In the genomic region with DNA sequence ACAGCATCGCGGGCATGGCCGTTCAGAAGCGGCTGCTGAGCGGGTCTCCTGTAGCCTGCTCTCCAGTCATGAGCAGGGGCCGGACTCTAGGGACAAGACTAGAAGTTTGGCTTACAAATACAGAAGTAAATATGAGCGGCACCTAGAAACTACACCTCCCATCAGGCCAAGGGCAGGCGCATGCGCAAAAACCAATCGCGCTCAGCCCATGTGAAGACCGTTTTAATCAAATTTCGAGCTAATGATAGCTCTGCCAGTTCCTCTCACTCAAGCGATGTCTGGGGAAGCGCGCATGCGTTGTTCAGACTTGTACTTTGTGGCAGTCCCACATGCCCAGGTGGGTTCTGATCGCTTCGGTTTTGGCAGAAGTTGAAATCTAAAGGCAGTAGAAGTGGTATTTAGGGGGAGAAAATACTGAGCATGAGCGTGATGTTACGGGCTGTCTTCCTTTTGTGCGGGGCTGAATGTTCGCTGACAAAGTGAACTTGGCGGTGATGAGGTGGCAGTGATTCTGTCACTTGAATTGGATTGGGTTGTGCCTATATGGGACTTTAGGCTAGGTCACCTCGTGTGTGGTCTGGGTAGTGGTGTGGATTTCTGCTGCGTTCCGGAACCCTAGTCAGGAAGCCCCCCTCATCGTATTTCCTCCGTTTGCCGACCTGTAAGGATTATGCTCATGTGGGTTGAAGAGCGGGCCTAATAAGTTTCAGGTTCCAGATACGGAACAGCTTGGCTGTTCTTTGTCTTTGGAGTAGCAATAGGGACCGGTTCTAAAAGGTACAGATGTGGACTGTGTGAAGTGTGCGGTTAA, we compare ENCODE assay signal across 7 mouse cellular contexts. TPM values are rescaled to one million over a fixed set of nuclear protein-coding genes. Genes with fewer than 3 reads are reported as not detected.
A peak's percentile ranks its signal among the peaks of the same experiment; 100 is the strongest.
DNase-seq lines count a peak whose midpoint lies in the region; ATAC-seq and TF ChIP-seq lines count a peak whose summit lies in the region.

A gene (minus strand): TSS at position 168 of the 811 bp plus-strand sequence.
A gene (plus strand): TSS at position 242 of the 811 bp plus-strand sequence.

- intact Hi-C loops in left cerebral cortex, postnatal 4 days (cut with DNase I), result no loop called here

- peak within 1 kb of the TSS; percentile 88 for H3K27ac ChIP-seq in embryonic facial prominence, embryonic 10.5 days (replicated peaks)
- H3K27ac ChIP-seq in intestine, postnatal 0 days (ENCODE audit: low read depth, low read length), result peak within 1 kb of the TSS; percentile 41
- peak within 1 kb of the TSS; percentile 67 for H3K27ac ChIP-seq in midbrain, embryonic 12.5 days (replicated peaks)
- H3K27ac ChIP-seq in small intestine, adult 2 months (ENCODE audit: insufficient read depth, low read depth, low read length), result peak within 1 kb of the TSS; percentile 44

- DNase-seq in adrenal gland, postnatal 10 days, result peak; percentile 94
- peak; percentile 95 for DNase-seq in embryonic facial prominence, embryonic 10.5 days (ENCODE audit: low spot score)
- peak; percentile 66 for DNase-seq in gonadal fat pad, adult 2 months (ENCODE audit: low read depth)
- peak; percentile 95 for DNase-seq in left cerebral cortex, postnatal 4 days

- H3K36me3 ChIP-seq in embryonic facial prominence, embryonic 10.5 days (replicated peaks), result peaks cover 25% of the 10 kb centered on the region
- H3K36me3 ChIP-seq in intestine, postnatal 0 days (ENCODE audit: control insufficient read depth, insufficient read depth), result no peaks in the 10 kb centered on the region
- H3K36me3 ChIP-seq in midbrain, embryonic 12.5 days, result no peaks in the 10 kb centered on the region
- no peaks in the 10 kb centered on the region for H3K36me3 ChIP-seq in small intestine, adult 2 months (ENCODE audit: control insufficient read depth, insufficient read depth, low read length)

- TF ChIP-seq CTCF in intestine, postnatal 0 days (IDR thresholded peaks at IDR 0.05; ENCODE audit: low read depth), result no peak
- no peak for TF ChIP-seq CTCF in small intestine, adult 2 months (IDR thresholded peaks at IDR 0.05; ENCODE audit: extremely low read depth, insufficient read length, insufficient replicate concordance, low read depth, low read length)

- H3K27me3 ChIP-seq in embryonic facial prominence, embryonic 10.5 days (replicated peaks; ENCODE audit: low read depth, poor library complexity, severe bottlenecking), result no peaks in the 10 kb centered on the region
- no peaks in the 10 kb centered on the region for H3K27me3 ChIP-seq in intestine, postnatal 0 days (replicated peaks; ENCODE audit: control insufficient read depth, insufficient read depth, low read length)
- H3K27me3 ChIP-seq in midbrain, embryonic 12.5 days, result no peaks in the 10 kb centered on the region
- no peaks in the 10 kb centered on the region for H3K27me3 ChIP-seq in small intestine, adult 2 months (ENCODE audit: control insufficient read depth, insufficient read depth, low read length)

- peak within 1 kb of the TSS; percentile 70 for H3K9ac ChIP-seq in intestine, postnatal 0 days (ENCODE audit: low read depth, low read length)
- peak within 1 kb of the TSS; percentile 71 for H3K9ac ChIP-seq in midbrain, embryonic 12.5 days (replicated peaks)

- H3K4me2 ChIP-seq in intestine, postnatal 0 days (replicated peaks; ENCODE audit: low read depth), result peak within 1 kb of the TSS; percentile 71
- peak within 1 kb of the TSS; percentile 59 for H3K4me2 ChIP-seq in midbrain, embryonic 12.5 days (replicated peaks)

- H3K9me3 ChIP-seq in embryonic facial prominence, embryonic 10.5 days, result no peaks in the 10 kb centered on the region
- H3K9me3 ChIP-seq in intestine, postnatal 0 days (ENCODE audit: control insufficient read depth), result no peaks in the 10 kb centered on the region
- H3K9me3 ChIP-seq in midbrain, embryonic 12.5 days, result no peaks in the 10 kb centered on the region

- ATAC-seq in intestine, postnatal 0 days, result peak; percentile 99
- ATAC-seq in midbrain, embryonic 12.5 days (ENCODE audit: low FRiP score, low read depth), result peak; percentile 94

- H3K4me1 ChIP-seq in embryonic facial prominence, embryonic 10.5 days, result peaks cover 8% of the 10 kb centered on the region; the same call in 1 of the 2 replicates
- no peaks in the 10 kb centered on the region for H3K4me1 ChIP-seq in intestine, postnatal 0 days (replicated peaks; ENCODE audit: control insufficient read depth, insufficient read depth, low read length)
- 0 out of 2 replicates have a peak, but pooled peaks cover 2% of the 10 kb centered on the region for H3K4me1 ChIP-seq in midbrain, embryonic 12.5 days
- no peaks in the 10 kb centered on the region for H3K4me1 ChIP-seq in small intestine, adult 2 months (ENCODE audit: control insufficient read depth, insufficient read depth, insufficient read length, low read length)

- H3K4me3 ChIP-seq in embryonic facial prominence, embryonic 10.5 days, result peak within 1 kb of the TSS; percentile 84
- peak within 1 kb of the TSS; percentile 75 for H3K4me3 ChIP-seq in intestine, postnatal 0 days (ENCODE audit: low read depth, low read length)
- H3K4me3 ChIP-seq in midbrain, embryonic 12.5 days, result peak within 1 kb of the TSS; percentile 64
- peak within 1 kb of the TSS; percentile 78 for H3K4me3 ChIP-seq in small intestine, adult 2 months (ENCODE audit: low read depth, low read length)

- WGBS in embryonic facial prominence, embryonic 10.5 days, result under 1% methylated on average over 34 of the region's 34 CpGs
- WGBS in intestine, postnatal 0 days, result under 1% methylated on average over 34 of the region's 34 CpGs
- WGBS in midbrain, embryonic 12.5 days, result under 1% methylated on average over 34 of the region's 34 CpGs
- WGBS in small intestine, adult 2 months, result under 1% methylated on average over 34 of the region's 34 CpGs

- TF ChIP-seq POLR2A in small intestine, adult 2 months (IDR thresholded peaks at IDR 0.05; ENCODE audit: low read depth, low read length), result no peak

RNA-seq across cellular contexts. Expression of the first gene that starts in this region (rescaled TPM):
- total RNA-seq in adrenal gland, postnatal 10 days (2021), result 1 to 10 TPM; 5.8 to 7.1 TPM
- polyA plus RNA-seq in embryonic facial prominence, embryonic 10.5 days (2016; fragmentation: Nextera tagmentation; extraction: Ambion mirVana), result 4.6 and 5.3 TPM in 2 replicates
- 7.2 and 7.8 TPM in 2 replicates for polyA plus RNA-seq in gonadal fat pad, adult 2 months (2012; rRNA removed)
- polyA plus RNA-seq in intestine, postnatal 0 days (2015; fragmentation: Nextera tagmentation; extraction: Ambion mirVana), result 2.3 and 3.1 TPM in 2 replicates
- 1 to 10 TPM; 4.0 to 5.7 TPM for total RNA-seq in left cerebral cortex, postnatal 4 days (2021)
- 5.1 and 6.0 TPM in 2 replicates for polyA plus RNA-seq in midbrain, embryonic 12.5 days (2016; fragmentation: Nextera tagmentation; extraction: Ambion mirVana)
- polyA plus RNA-seq in small intestine, adult 2 months (2012; rRNA removed), result 0.93 and 1.2 TPM in 2 replicates

RNA-seq across cellular contexts. Expression of the second gene that starts in this region (rescaled TPM):
- 10 to 100 TPM; 21.1 to 23.0 TPM for total RNA-seq in adrenal gland, postnatal 10 days (2021)
- polyA plus RNA-seq in embryonic facial prominence, embryonic 10.5 days (2016; fragmentation: Nextera tagmentation; extraction: Ambion mirVana), result 16.0 and 17.0 TPM in 2 replicates
- 7.2 and 9.3 TPM in 2 replicates for polyA plus RNA-seq in gonadal fat pad, adult 2 months (2012; rRNA removed)
- 3.9 and 4.0 TPM in 2 replicates for polyA plus RNA-seq in intestine, postnatal 0 days (2015; fragmentation: Nextera tagmentation; extraction: Ambion mirVana)
- total RNA-seq in left cerebral cortex, postnatal 4 days (2021), result 10 to 100 TPM; 24.4 to 28.2 TPM
- 14.2 and 16.5 TPM in 2 replicates for polyA plus RNA-seq in midbrain, embryonic 12.5 days (2016; fragmentation: Nextera tagmentation; extraction: Ambion mirVana)
- polyA plus RNA-seq in small intestine, adult 2 months (2012; rRNA removed), result 2.8 and 4.5 TPM in 2 replicates

Comparison
In these comparisons a context has a peak if more than half of its experiments do, and no peak if none do; other contexts are left out.
1. Peak in every context shown above with its lines: DNase-seq, ATAC-seq, H3K4me3 ChIP-seq and H3K27ac ChIP-seq.